In genomic region chr1:119422460-119423015, GRCm38 (mm10) we compare ENCODE assay signal across 8 mouse cellular contexts. TPM values are rescaled to one million over a fixed set of nuclear protein-coding genes. Genes with fewer than 3 reads are reported as not detected.
DNase-seq lines count a peak whose midpoint lies in the region; ATAC-seq and TF ChIP-seq lines count a peak whose summit lies in the region.

No protein-coding gene starts in this region.

- WGBS in hindbrain, embryonic 13.5 days: 1% methylated on average over 31 of the region's 32 CpGs

- H3K4me2 ChIP-seq in hindbrain, embryonic 13.5 days: peak overlapping the region; percentile 92

- TF ChIP-seq CTCF in gastrocnemius, adult 2 months (IDR thresholded peaks at IDR 0.05): no peak; the same call in 1 of the 2 replicates
- TF ChIP-seq CTCF in cortical plate, adult 2 months (IDR thresholded peaks at IDR 0.05; ENCODE audit: extremely low read depth, insufficient read depth, low read length): no peak

- H3K9me3 ChIP-seq in hindbrain, embryonic 13.5 days: no peaks in the 10 kb centered on the region

- DNase-seq in gastrocnemius, adult 2 months: no peak
- no peak for DNase-seq in gastrocnemius, postnatal 4 days (ENCODE audit: low spot score in 2 of 2)
- DNase-seq in lung, postnatal 36 days: peak; percentile 30
- DNase-seq in left cerebral cortex, adult 11 months (ENCODE audit: low spot score): no peak
- DNase-seq in frontal cortex, postnatal 36 days (ENCODE audit: low spot score in 2 of 2): no peak

- peak; percentile 9; the same call in 1 of the 2 replicates for ATAC-seq in hindbrain, embryonic 13.5 days (ENCODE audit: low FRiP score)
- ATAC-seq in monocyte, adult 5-6 weeks (replicated peaks; ENCODE audit: insufficient number of reproducible peaks, low FRiP score, low TSS enrichment, poor library complexity, severe bottlenecking): no peak

- H3K27ac ChIP-seq in gastrocnemius, adult 2 months: no peak overlapping the region
- no peak overlapping the region for H3K27ac ChIP-seq in cortical plate, adult 2 months (ENCODE audit: insufficient read depth, low read length)
- H3K27ac ChIP-seq in hindbrain, embryonic 13.5 days: no peak overlapping the region

- H3K4me3 ChIP-seq in gastrocnemius, adult 2 months: peak overlapping the region; percentile 91
- peak overlapping the region; percentile 34 for H3K4me3 ChIP-seq in cortical plate, adult 2 months (ENCODE audit: insufficient read depth, low read length)
- peak overlapping the region; percentile 65 for H3K4me3 ChIP-seq in hindbrain, embryonic 13.5 days

- no peaks in the 10 kb centered on the region for H3K36me3 ChIP-seq in hindbrain, embryonic 13.5 days

- H3K27me3 ChIP-seq in hindbrain, embryonic 13.5 days: peaks cover 76% of the 10 kb centered on the region

- H3K4me1 ChIP-seq in cortical plate, adult 2 months (ENCODE audit: control insufficient read depth, insufficient read depth, low read length): no peaks in the 10 kb centered on the region
- H3K4me1 ChIP-seq in hindbrain, embryonic 13.5 days (replicated peaks): peaks cover 57% of the 10 kb centered on the region

- H3K9ac ChIP-seq in hindbrain, embryonic 13.5 days: peak overlapping the region; percentile 78

- intact Hi-C loops in gastrocnemius, adult 2 months (cut with DNase I): loop anchor here (2.0 to 5.0 kb wide), 3 partner anchors 35 to 330 kb away; no protein-coding TSS in a partner anchor

- TF ChIP-seq POLR2A in cortical plate, adult 2 months (IDR thresholded peaks at IDR 0.05; ENCODE audit: extremely low read depth, insufficient read depth, low read length): no peak

RNA-seq across cellular contexts. Expression of gene Inhbb, which starts 0.5 kb away (rescaled TPM):
- total RNA-seq in gastrocnemius, adult 2 months (2021): under 1 TPM; 0.43 to 0.89 TPM
- total RNA-seq in gastrocnemius, postnatal 4 days (2021): 1 to 10 TPM in 1 of 2 experiments, under 1 TPM in 1; 0.64 to 1.7 TPM
- 3.5 TPM in 2 replicates for polyA plus RNA-seq in cortical plate, adult 2 months (2012; rRNA removed)
- 2.2 and 2.7 TPM in 2 replicates for polyA plus RNA-seq in hindbrain, embryonic 13.5 days (2015; fragmentation: Nextera tagmentation; extraction: Ambion mirVana)
- not detected in 3 replicates for total RNA-seq in monocyte, adult 5-6 weeks (2017)

Comparison
In these comparisons a context has a peak if more than half of its experiments do, and no peak if none do; other contexts are left out.
1. H3K4me3 ChIP-seq: peak in every context shown above with its lines; median percentile 91 in gastrocnemius, adult 2 months; 65 in hindbrain, embryonic 13.5 days; 34 in cortical plate, adult 2 months.